Mouse (Mus musculus): ENCODE measurements around the gene Jmjd1c.

DNA sequence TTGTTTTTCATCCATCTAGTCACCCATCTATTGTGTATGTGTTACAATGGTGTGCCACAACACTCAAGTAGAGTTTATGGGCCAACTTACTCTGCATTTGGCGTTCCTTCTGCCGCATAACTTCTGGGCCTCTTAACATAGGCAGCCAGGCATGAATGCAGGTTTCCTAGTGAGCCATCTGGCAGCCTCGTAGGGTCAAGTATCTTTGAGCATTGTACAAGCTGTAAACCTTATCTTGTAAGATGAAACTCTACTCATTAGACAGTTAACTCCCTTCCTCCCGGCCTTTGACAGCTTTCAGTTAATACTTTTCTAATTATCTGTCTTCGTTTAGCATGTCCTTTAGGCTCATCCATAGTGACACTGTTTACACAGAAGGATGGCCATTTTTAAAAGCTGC, 125.4 kb downstream of the Jmjd1c start:
- TF ChIP-seq CTCF (IDR thresholded peaks at IDR 0.05; ENCODE audit: borderline replicate concordance, control insufficient read depth, extremely low read depth, insufficient read depth, low read length, poor library complexity) = no peak
- TF ChIP-seq POLR2A (IDR thresholded peaks at IDR 0.05; ENCODE audit: control insufficient read depth, extremely low read depth, insufficient read depth, low read length, poor library complexity) = no peak

All from thymus, adult 2 months (tissue).